Mouse (Mus musculus) ES-Bruce4 (cell line): ENCODE data around the gene Txk.

Source experiments
- CTCF ChIP-seq: IDR thresholded peaks from one replicate; pipeline ENCODE4 v1.8.1; 2011; ENCODE audit warnings: low read depth, low read length
- EP300 ChIP-seq: IDR thresholded peaks from 2 replicates; pipeline ENCODE4 v1.6.1; 2011; ENCODE audit warnings: low read depth, low read length; ENCODE audit not compliant: insufficient read depth
- POLR2A ChIP-seq: IDR thresholded peaks from one replicate; pipeline ENCODE4 v1.8.1; 2011; ENCODE audit warnings: low read length; ENCODE audit not compliant: insufficient read depth

GRCm38 (mm10) chr5:72761758-72762157 is 9.2 kb upstream of the Txk start:
- TF ChIP-seq POLR2A (no peak), CTCF (no peak), EP300 (no peak)
